Mouse (Mus musculus): ENCODE measurements at regions not wholly inside any gene's neighbourhood (a gene's known extent, or its start where the extent isn't known, plus 50 kb on each side); places are given as distances from the start of the nearest gene placed in this dataset.

GRCm38 (mm10) chr3:15196101-15196500 lies 136.0 kb downstream of the Gm9733 start:
- no peak for DNase-seq

DNA sequence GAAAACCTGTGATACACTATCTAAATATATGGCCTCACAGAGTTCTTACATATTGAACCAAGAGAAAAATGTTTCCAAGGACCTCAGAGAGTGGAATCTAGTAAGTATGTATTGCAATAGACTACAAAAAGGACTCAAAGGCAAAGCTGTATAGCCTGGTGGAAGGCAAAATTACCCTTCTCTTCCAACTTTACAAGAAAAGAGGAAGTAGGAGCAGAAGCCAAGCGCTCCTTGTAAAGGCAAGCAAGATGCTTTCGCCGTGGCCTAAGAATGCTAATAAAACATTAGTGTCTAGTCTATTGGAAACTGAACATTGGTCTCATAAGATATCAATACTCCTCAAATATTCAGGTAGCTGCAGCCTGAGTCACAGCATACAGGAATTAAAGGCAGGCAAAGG lies 134.0 kb downstream of the Gm9733 start:
- no peak for DNase-seq
- intact Hi-C loops (cut with DNase I): no loop called here

More at GRCm38 (mm10) chr3:15196101-15196500, 136.0 kb downstream of the Gm9733 start:
- intact Hi-C loops (cut with DNase I): no loop called here

- DNase-seq: no peak
- intact Hi-C loops (cut with DNase I): no loop called here
These were observed 131.8 kb downstream of the Gm9733 start for GRCm38 (mm10) chr3:15200309-15200708.

DNA sequence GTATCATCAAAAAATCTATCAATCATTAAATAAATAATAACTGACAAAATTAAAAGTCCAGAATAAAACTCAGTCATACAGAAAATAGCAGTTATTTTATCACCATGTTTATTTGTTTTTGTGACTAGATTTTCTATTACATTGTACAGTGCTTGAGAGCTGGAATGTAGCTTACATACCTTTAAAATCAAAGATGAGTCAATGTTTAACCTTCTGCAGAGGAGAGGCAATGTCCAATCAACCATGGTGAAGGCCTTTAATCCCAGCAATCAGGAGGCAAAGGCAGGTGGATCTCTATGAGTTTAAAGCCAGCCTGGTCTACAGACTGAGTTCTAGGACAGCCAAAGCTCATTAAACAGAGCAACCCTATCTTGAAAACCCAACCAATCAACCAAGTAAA lies 131.1 kb downstream of the Gm9733 start:
- intact Hi-C loops (cut with DNase I): no loop called here
- no peak for DNase-seq

- intact Hi-C loops (cut with DNase I): no loop called here
These were observed 129.3 kb downstream of the Gm9733 start for GRCm38 (mm10) chr3:15202760-15203159.

DNA sequence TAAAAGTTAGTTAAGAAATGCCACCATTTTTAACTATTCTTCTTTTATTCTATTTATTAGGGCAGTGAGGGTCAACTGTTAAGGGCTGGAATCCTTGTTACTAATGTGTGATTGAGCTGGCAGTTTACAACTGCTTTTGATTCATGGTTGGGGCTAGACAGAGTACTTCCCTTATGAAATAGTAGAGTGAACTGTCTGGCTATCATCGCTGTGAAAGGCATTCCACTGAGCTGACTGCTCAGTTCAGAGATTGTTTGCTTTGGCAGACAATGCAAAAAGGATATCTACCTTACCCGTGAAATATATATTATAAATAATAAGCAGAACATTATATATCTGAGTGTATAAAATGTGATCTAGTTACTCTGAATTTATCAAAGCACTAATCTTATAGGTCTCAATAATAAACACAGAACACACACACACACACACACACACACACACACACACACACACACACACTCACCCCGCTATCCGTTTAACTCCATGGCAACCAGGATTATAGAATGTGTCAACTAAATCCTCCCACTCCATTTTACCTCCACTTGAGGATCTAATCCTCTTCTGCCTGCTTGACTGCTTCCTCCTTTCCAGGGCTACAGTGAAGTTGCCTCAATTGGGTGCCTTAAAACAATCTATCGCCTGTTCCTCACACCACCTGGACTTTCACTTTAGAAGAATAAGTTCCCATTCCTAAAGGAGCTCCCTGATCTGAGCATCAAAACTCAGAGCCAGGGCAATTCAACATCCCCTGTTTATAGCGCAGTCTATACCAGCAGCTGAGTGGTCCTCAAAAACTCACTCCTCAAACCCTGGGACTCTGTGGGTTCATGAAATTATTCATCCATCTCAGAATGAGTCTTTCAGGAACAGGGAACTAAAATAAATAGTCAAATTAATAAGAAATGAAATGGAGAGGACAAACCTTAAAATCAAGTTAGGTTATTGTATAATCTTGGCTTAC lies 126.6 kb downstream of the Gm9733 start:
- intact Hi-C loops (cut with DNase I): no loop called here
- no peak for DNase-seq

More at GRCm38 (mm10) chr3:15202760-15203159, 129.3 kb downstream of the Gm9733 start:
- DNase-seq: no peak

DNA sequence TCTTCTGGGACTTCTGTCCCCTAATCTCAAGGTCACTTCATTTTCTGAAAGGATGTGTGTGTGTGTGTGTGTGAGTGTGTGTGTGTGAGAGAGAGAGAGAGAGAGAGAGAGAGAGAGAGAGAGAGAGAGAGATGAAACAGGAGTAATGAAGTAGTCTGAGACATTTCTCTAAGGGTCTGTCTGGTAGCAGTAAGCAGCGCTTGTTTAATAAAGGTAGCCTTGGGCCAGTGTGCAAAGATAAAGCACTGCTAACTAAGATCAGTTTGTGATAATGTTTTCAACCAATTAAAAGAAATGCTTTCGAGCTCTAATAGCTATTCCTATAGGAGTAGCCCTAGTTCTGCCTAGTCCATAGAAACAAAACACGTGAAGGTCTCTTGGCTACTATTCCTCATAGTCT lies 119.7 kb downstream of the Gm9733 start:
- intact Hi-C loops (cut with DNase I): no loop called here
- DNase-seq: no peak

DNA sequence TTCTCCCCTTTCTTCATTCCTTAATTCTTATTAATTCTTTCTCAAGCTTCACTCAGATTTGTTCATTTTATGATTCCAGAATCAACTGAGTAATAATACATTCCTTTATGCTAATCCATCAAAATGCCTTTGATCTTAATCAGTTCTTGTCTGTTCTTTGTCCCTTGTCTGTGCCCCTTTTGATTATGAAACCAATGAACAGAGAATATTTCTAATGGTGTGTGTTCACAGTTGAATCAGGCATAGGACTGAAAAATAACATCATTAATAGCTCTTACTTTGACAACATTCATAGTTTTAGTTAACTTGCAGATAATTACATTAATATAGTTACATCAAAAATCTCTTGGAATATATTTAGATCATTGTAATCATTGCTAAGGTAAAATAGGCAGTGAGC lies 114.5 kb downstream of the Gm9733 start:
- DNase-seq: no peak
- intact Hi-C loops (cut with DNase I): no loop called here

DNA sequence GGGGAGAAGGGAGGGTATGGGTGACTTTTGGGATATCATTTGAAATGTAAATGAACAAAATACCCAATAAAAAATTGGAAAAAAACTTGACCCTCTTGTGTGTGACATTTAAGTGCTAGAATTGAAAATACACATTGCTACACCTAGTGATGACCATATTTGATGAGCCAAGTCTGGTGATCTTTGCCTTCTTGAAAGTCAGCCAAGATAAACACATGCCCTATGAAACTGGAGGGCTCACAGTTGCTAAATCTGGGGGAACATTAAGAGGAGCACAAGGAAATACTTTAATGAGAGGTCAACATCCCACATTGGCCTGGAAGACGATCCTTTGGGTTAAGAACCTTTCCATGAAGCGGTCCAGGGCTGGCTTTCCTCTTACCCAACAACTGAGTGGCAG lies 112.8 kb downstream of the Gm9733 start:
- intact Hi-C loops (cut with DNase I): no loop called here
- no peak for DNase-seq

DNA sequence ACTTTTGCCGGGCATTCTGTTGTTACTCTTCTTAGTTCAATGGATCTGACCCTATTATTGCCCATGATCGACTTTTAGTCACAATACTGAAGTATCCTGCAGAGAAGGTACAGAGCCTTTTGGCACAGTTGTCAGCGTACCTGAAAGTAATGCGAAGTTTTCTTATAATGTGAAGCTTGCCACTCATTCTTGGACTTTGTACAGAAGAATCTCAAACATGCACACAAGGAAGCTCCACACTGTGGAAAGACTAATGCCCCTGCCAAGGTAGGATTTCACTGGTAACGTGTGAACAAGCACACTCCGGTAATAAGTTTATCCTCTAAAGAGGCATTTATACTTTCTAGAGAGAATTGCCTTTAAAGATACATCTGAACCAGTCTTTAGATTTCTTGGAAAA lies 108.8 kb downstream of the Gm9733 start:
- intact Hi-C loops (cut with DNase I): no loop called here
- DNase-seq: no peak

DNA sequence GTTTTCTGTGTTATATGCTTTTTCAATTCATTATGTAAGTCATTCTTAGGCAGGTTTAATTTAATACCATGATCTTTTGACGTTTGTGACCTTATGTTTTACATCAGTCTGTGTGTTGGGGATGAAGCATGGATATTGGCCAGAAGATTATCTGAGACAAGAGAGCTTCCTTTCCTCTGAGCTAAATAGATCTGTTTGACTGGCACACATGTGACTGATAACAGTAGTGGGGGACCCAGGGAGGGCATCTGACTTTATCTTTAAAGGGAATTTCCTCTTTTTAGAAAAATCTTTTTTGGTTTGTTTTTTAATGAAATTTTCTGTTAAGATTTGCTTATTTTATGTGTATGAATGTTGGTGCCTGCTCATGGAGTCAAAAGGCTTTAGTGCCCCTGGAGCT lies 107.7 kb downstream of the Gm9733 start:
- intact Hi-C loops (cut with DNase I): no loop called here
- no peak for DNase-seq

DNA sequence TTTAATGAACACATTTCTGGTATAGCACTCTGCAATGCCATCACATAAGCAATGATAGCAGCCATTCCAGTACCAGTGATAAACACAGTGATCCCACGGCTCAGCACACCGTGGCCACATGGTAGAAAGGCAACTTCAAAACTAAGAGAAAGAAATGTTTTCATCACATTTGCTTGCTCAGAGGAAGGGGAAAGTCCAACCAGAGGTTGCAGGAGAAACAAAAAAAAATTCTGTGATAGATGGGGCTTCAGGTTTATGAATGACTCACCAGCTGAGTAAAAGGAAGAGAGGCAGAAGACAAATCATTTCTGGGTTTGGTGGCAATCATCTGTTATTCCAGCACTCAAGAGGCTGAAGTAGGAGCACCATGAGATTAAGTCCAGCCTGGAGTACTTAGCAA lies 103.5 kb downstream of the Gm9733 start:
- intact Hi-C loops (cut with DNase I): no loop called here
- DNase-seq: no peak

GRCm38 (mm10) chr3:15230204-15230603 lies 101.9 kb downstream of the Gm9733 start:
- intact Hi-C loops (cut with DNase I): no loop called here
- no peak for DNase-seq

- DNase-seq: no peak
- intact Hi-C loops (cut with DNase I): no loop called here
These were observed 100.7 kb downstream of the Gm9733 start for GRCm38 (mm10) chr3:15231433-15231832.

GRCm38 (mm10) chr3:15237817-15238432 lies 94.2 kb downstream of the Gm9733 start:
- intact Hi-C loops (cut with DNase I): no loop called here

GRCm38 (mm10) chr3:15242388-15242787 lies 89.7 kb downstream of the Gm9733 start:
- DNase-seq: no peak
- intact Hi-C loops (cut with DNase I): loop anchor here (5.0 kb wide), 3 partner anchors 355 to 565 kb away; partner anchors contain the start of gene Car2

More at GRCm38 (mm10) chr3:15237817-15238432, 94.2 kb downstream of the Gm9733 start:
- no peak for DNase-seq

GRCm38 (mm10) chr3:15243584-15243983 lies 88.5 kb downstream of the Gm9733 start:
- intact Hi-C loops (cut with DNase I): loop anchor here (5.0 kb wide), 3 partner anchors 356 to 566 kb away; partner anchors contain the start of gene Car2
- no peak for DNase-seq

DNA sequence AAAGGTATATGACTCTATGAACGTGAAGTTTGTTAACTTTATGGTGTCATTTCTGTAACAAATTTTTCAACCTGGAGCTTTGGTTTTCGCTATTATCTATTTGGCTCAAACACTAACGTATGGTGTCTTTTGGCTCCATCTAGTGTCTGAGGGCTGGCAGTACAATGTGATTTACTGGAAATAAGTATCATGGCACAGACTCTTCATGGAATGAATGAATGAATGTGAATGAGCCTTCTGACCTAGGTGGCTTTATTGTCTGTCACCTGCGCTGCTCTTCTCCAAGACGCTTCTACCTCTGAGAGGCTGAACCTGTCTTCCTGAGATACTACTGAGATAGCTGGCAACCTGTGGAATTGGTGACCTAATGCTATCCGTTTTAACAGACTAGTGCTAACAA lies 87.1 kb downstream of the Gm9733 start:
- DNase-seq: peak; percentile 6 to 28
- intact Hi-C loops (cut with DNase I): loop anchor here (5.0 kb wide), 3 partner anchors 358 to 568 kb away; partner anchors contain the start of gene Car2

All from heart, postnatal 10 days (tissue).